Mouse (Mus musculus): ENCODE data around the gene Itga11.

Gene Itga11

GRCm38 (mm10) chr9:62665892-62666291, 11.7 kb upstream of the Itga11 start:
- TF ChIP-seq GATA4 (IDR thresholded peaks at IDR 0.05; ENCODE audit: insufficient replicate concordance, low read length) = no peak

- no peak for TF ChIP-seq GATA4 (IDR thresholded peaks at IDR 0.05; ENCODE audit: insufficient replicate concordance, low read length)
These were observed 9.1 kb upstream of the Itga11 start for GRCm38 (mm10) chr9:62668503-62668902.

- no peak for TF ChIP-seq GATA4 (IDR thresholded peaks at IDR 0.05; ENCODE audit: insufficient replicate concordance, low read length)
These were observed 4.4 kb upstream of the Itga11 start for GRCm38 (mm10) chr9:62673241-62673640.

- no peak for TF ChIP-seq GATA4 (IDR thresholded peaks at IDR 0.05; ENCODE audit: insufficient replicate concordance, low read length)
These were observed 2.5 kb upstream of the Itga11 start for GRCm38 (mm10) chr9:62675172-62675571.

- TF ChIP-seq GATA4 (IDR thresholded peaks at IDR 0.05; ENCODE audit: insufficient replicate concordance, low read length) = no peak
These were observed 1.0 kb downstream of the Itga11 start for GRCm38 (mm10) chr9:62678550-62679155.

GRCm38 (mm10) chr9:62679398-62679797, 1.8 kb downstream of the Itga11 start:
- no peak for TF ChIP-seq GATA4 (IDR thresholded peaks at IDR 0.05; ENCODE audit: insufficient replicate concordance, low read length)

- no peak for TF ChIP-seq GATA4 (IDR thresholded peaks at IDR 0.05; ENCODE audit: insufficient replicate concordance, low read length)
These were observed 6.7 kb downstream of the Itga11 start for GRCm38 (mm10) chr9:62684311-62684710.

GRCm38 (mm10) chr9:62689748-62690147, 12.1 kb downstream of the Itga11 start:
- TF ChIP-seq GATA4 (IDR thresholded peaks at IDR 0.05; ENCODE audit: insufficient replicate concordance, low read length) = no peak

- TF ChIP-seq GATA4 (IDR thresholded peaks at IDR 0.05; ENCODE audit: insufficient replicate concordance, low read length) = no peak
These were observed 16.4 kb downstream of the Itga11 start for GRCm38 (mm10) chr9:62694054-62694453.

GRCm38 (mm10) chr9:62695210-62695609, 17.6 kb downstream of the Itga11 start:
- no peak for TF ChIP-seq GATA4 (IDR thresholded peaks at IDR 0.05; ENCODE audit: insufficient replicate concordance, low read length)

GRCm38 (mm10) chr9:62696799-62697198, 19.2 kb downstream of the Itga11 start:
- TF ChIP-seq GATA4 (IDR thresholded peaks at IDR 0.05; ENCODE audit: insufficient replicate concordance, low read length) = no peak

- TF ChIP-seq GATA4 (IDR thresholded peaks at IDR 0.05; ENCODE audit: insufficient replicate concordance, low read length) = no peak
These were observed 29.6 kb downstream of the Itga11 start for GRCm38 (mm10) chr9:62707267-62707666.

GRCm38 (mm10) chr9:62707870-62708269, 30.2 kb downstream of the Itga11 start:
- no peak for TF ChIP-seq GATA4 (IDR thresholded peaks at IDR 0.05; ENCODE audit: insufficient replicate concordance, low read length)

- no peak for TF ChIP-seq GATA4 (IDR thresholded peaks at IDR 0.05; ENCODE audit: insufficient replicate concordance, low read length)
These were observed 32.4 kb downstream of the Itga11 start for GRCm38 (mm10) chr9:62709983-62710382.

- no peak for TF ChIP-seq GATA4 (IDR thresholded peaks at IDR 0.05; ENCODE audit: insufficient replicate concordance, low read length)
These were observed 34.7 kb downstream of the Itga11 start for GRCm38 (mm10) chr9:62712374-62712773.

- TF ChIP-seq GATA4 (IDR thresholded peaks at IDR 0.05; ENCODE audit: insufficient replicate concordance, low read length) = no peak
These were observed 35.4 kb downstream of the Itga11 start for GRCm38 (mm10) chr9:62713040-62713439.

GRCm38 (mm10) chr9:62714336-62714735, 36.7 kb downstream of the Itga11 start:
- no peak for TF ChIP-seq GATA4 (IDR thresholded peaks at IDR 0.05; ENCODE audit: insufficient replicate concordance, low read length)
